Mouse (Mus musculus) midbrain, embryonic 11.5 days (tissue): ENCODE data around the gene Mcu. TPM values are rescaled to one million over a fixed set of nuclear protein-coding genes. Genes with fewer than 3 reads are reported as not detected.

Experiments used
- ATAC-seq: fragments of 200-750 bp; cut with Nextera tagmentation; 2 replicates; pipeline ENCODE4 v1.8.0; 2017; ENCODE audit warnings: moderate TSS enrichment, moderate library complexity; ENCODE audit not compliant: low FRiP score
- DNase-seq: peaks from one replicate; pipeline ENCODE4 v3.0.0; 2015; ENCODE audit warnings: low spot score; ENCODE audit errors: missing footprints
- H3K27ac ChIP-seq: fragments of 300-500 bp; sonication (generic); 2 replicates; pipeline ENCODE4 v1.5.1; 2014; ENCODE audit warnings: low read depth, low read length
- H3K27me3 ChIP-seq: fragments of 300-500 bp; sonication (generic); 2 replicates; pipeline ENCODE4 v1.6.1; 2014; ENCODE audit warnings: mild to moderate bottlenecking, low read length, moderate library complexity, mixed read lengths; ENCODE audit not compliant: control insufficient read depth, insufficient read depth
- H3K36me3 ChIP-seq: fragments of 300-500 bp; sonication (generic); 2 replicates; pipeline ENCODE4 v1.6.1; 2014; ENCODE audit warnings: mild to moderate bottlenecking, low read length, moderate library complexity, mixed read lengths; ENCODE audit not compliant: control insufficient read depth, insufficient read depth
- H3K4me1 ChIP-seq: fragments of 300-500 bp; sonication (generic); 2 replicates; pipeline ENCODE4 v1.6.1; 2014; ENCODE audit warnings: low read length; ENCODE audit not compliant: control insufficient read depth, insufficient read depth
- H3K4me2 ChIP-seq: fragments of 300-500 bp; sonication (generic); 2 replicates; pipeline ENCODE4 v1.6.1; 2014; ENCODE audit warnings: mild to moderate bottlenecking, moderate library complexity
- H3K4me3 ChIP-seq: fragments of 300-500 bp; sonication (generic); 2 replicates; pipeline ENCODE4 v1.5.1; 2014; ENCODE audit warnings: low read depth, low read length
- H3K9ac ChIP-seq: fragments of 300-500 bp; sonication (generic); 2 replicates; pipeline ENCODE4 v1.6.1; 2014; ENCODE audit warnings: low read length
- H3K9me3 ChIP-seq: fragments of 300-500 bp; sonication (generic); 2 replicates; pipeline ENCODE4 v1.6.1; 2016; ENCODE audit warnings: low read length; ENCODE audit not compliant: control insufficient read depth
- WGBS: fragments of 180-500 bp; shearing (Covaris S2); extraction: QIAGEN DNeasy Blood & Tissue Kit; methylation state at CpG from one replicate; pipeline ENCODE4 v1.1.7; 2014; 5-methylcytosine and 5-hydroxymethylcytosine counted together
- polyA plus RNA-seq: library from polyadenylated mRNA; unstranded; fragments of >200 nt; fragmentation: Nextera tagmentation; extraction: Ambion mirVana; gene quantifications from 2 replicates; pipeline ENCODE4 v1.2.1, GENCODE M21; 2014

Gene Mcu
- polyA plus RNA-seq, 1 experiment from 2014 or later: 17.7 TPM

- WGBS: 85% methylated on average over 4 of the region's 4 CpGs
- H3K4me3 ChIP-seq: no peak overlapping the region
- no peaks in the 10 kb centered on the region for H3K4me1 ChIP-seq
- ATAC-seq: no peak
- H3K9me3 ChIP-seq: no peaks in the 10 kb centered on the region
- H3K4me2 ChIP-seq: no peak overlapping the region
- H3K27me3 ChIP-seq: no peaks in the 10 kb centered on the region
- H3K9ac ChIP-seq: no peak overlapping the region
- no peak overlapping the region for H3K27ac ChIP-seq
- no peaks in the 10 kb centered on the region for H3K36me3 ChIP-seq
- no peak for DNase-seq
These were observed 197.0 kb downstream of the Mcu start for GRCm38 (mm10) chr10:59419516-59419915.

- no peak overlapping the region for H3K4me2 ChIP-seq
- no peak for ATAC-seq
- no peaks in the 10 kb centered on the region for H3K9me3 ChIP-seq
- no peak overlapping the region for H3K4me3 ChIP-seq
- H3K27me3 ChIP-seq: no peaks in the 10 kb centered on the region
- no peak overlapping the region for H3K9ac ChIP-seq
- H3K27ac ChIP-seq: no peak overlapping the region
- no peaks in the 10 kb centered on the region for H3K4me1 ChIP-seq
- 87% methylated on average over 3 of the region's 3 CpGs for WGBS
- H3K36me3 ChIP-seq: no peaks in the 10 kb centered on the region
- DNase-seq: no peak
These were observed 199.9 kb downstream of the Mcu start for GRCm38 (mm10) chr10:59416623-59417022.

- H3K36me3 ChIP-seq: no peaks in the 10 kb centered on the region
- ATAC-seq: no peak
- H3K9ac ChIP-seq: no peak overlapping the region
- H3K4me1 ChIP-seq: no peaks in the 10 kb centered on the region
- H3K4me2 ChIP-seq: no peak overlapping the region
- H3K9me3 ChIP-seq: no peaks in the 10 kb centered on the region
- WGBS: 86% methylated on average over 4 of the region's 4 CpGs
- H3K27ac ChIP-seq: no peak overlapping the region
- no peak overlapping the region for H3K4me3 ChIP-seq
- DNase-seq: no peak
- no peaks in the 10 kb centered on the region for H3K27me3 ChIP-seq
These were observed 202.8 kb downstream of the Mcu start for GRCm38 (mm10) chr10:59413711-59414110.

- 85% methylated on average over 12 of the region's 12 CpGs for WGBS
- no peaks in the 10 kb centered on the region for H3K27me3 ChIP-seq
- H3K27ac ChIP-seq: no peak overlapping the region
- no peak overlapping the region for H3K9ac ChIP-seq
- no peak overlapping the region for H3K4me2 ChIP-seq
- no peak for ATAC-seq
- no peak for DNase-seq
- H3K9me3 ChIP-seq: no peaks in the 10 kb centered on the region
- no peak overlapping the region for H3K4me3 ChIP-seq
- H3K4me1 ChIP-seq: no peaks in the 10 kb centered on the region
- H3K36me3 ChIP-seq: no peaks in the 10 kb centered on the region
These were observed 206.2 kb downstream of the Mcu start for GRCm38 (mm10) chr10:59410264-59410663.

GRCm38 (mm10) chr10:59408499-59408898 lies 208.0 kb downstream of the Mcu start:
- H3K27ac ChIP-seq: no peak overlapping the region
- H3K36me3 ChIP-seq: no peaks in the 10 kb centered on the region
- ATAC-seq (no peak), DNase-seq (no peak)
- 71% methylated on average over 6 of the region's 6 CpGs for WGBS
- H3K9me3 ChIP-seq: no peaks in the 10 kb centered on the region
- no peak overlapping the region for H3K4me3 ChIP-seq
- no peaks in the 10 kb centered on the region for H3K27me3 ChIP-seq
- H3K4me2 ChIP-seq: no peak overlapping the region
- no peak overlapping the region for H3K9ac ChIP-seq
- no peaks in the 10 kb centered on the region for H3K4me1 ChIP-seq

GRCm38 (mm10) chr10:59403793-59404149 lies 212.7 kb downstream of the Mcu start:
- DNase-seq: no peak
- H3K4me1 ChIP-seq: no peaks in the 10 kb centered on the region

GRCm38 (mm10) chr10:59402899-59403792 lies 213.3 kb downstream of the Mcu start, which contains the start of gene Pla2g12b:
Pla2g12b (plus strand) TSS chr10:59403660.
- no peak within 1 kb of the TSS for H3K27ac ChIP-seq
- DNase-seq (no peak), ATAC-seq (no peak)
- 75% methylated on average over 21 of the region's 21 CpGs for WGBS
- H3K9ac ChIP-seq: no peak within 1 kb of the TSS
- no peak within 1 kb of the TSS for H3K4me3 ChIP-seq
- no peaks in the 10 kb centered on the region for H3K4me1 ChIP-seq
- no peak within 1 kb of the TSS for H3K4me2 ChIP-seq
- no peaks in the 10 kb centered on the region for H3K27me3 ChIP-seq
- no peaks in the 10 kb centered on the region for H3K36me3 ChIP-seq
- H3K9me3 ChIP-seq: no peaks in the 10 kb centered on the region

More at GRCm38 (mm10) chr10:59403793-59404149, 212.7 kb downstream of the Mcu start:
- no peaks in the 10 kb centered on the region for H3K9me3 ChIP-seq
- no peak overlapping the region for H3K27ac ChIP-seq
- no peak for ATAC-seq
- H3K27me3 ChIP-seq: no peaks in the 10 kb centered on the region
- H3K9ac ChIP-seq: no peak overlapping the region
- H3K4me2 ChIP-seq: no peak overlapping the region
- no peak overlapping the region for H3K4me3 ChIP-seq
- H3K36me3 ChIP-seq: no peaks in the 10 kb centered on the region
- WGBS: 76% methylated on average over 10 of the region's 10 CpGs

Other genes starting within 250 kb of the Mcu start
- gene Gm10273, start 221.1 kb downstream of the Mcu start, polyA plus RNA-seq: 2.4 and 3.3 TPM in 2 replicates
- gene Pla2g12b, start 213.0 kb downstream of the Mcu start, polyA plus RNA-seq: 0.21 TPM in 1 of 2 replicates, not detected in the other
- gene Oit3, start 174.9 kb downstream of the Mcu start, polyA plus RNA-seq: 0.38 and 0.48 TPM in 2 replicates
- gene Gm10322, start 629 bp downstream of the Mcu start, polyA plus RNA-seq: not detected in 2 replicates
- 56.1 and 57.0 TPM in 2 replicates for gene Micu1, start 85.8 kb upstream of the Mcu start, polyA plus RNA-seq